Mouse (Mus musculus): ENCODE data around the gene 3110009E18Rik.
A peak's percentile ranks its signal among the peaks of the same experiment; 100 is the strongest.

Gene 3110009E18Rik

DNA sequence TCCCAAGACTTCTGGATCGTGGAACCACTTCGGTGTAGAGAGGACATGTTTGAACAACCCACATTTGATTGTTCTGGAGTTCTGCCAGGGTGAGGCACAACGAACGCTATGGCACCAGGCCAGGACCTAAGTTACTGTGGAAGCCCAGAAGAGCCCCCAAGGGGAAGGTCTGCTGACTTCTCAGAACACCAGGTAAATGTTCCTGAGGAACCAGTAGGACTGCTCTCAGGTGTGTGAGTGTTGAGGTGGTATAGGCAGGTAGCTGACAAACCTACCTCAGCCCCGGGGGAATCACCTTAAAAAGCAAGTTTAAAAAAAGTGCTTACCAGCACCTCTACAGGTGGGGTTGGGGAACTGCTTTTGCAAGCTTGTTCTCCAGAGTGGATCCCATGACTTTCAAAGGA lies 15.4 kb upstream of the 3110009E18Rik start:
- no peak for DNase-seq

- no peak for DNase-seq
Observed at GRCm38 (mm10) chr1:120109741-120110432, 11.1 kb upstream of the 3110009E18Rik start.

DNA sequence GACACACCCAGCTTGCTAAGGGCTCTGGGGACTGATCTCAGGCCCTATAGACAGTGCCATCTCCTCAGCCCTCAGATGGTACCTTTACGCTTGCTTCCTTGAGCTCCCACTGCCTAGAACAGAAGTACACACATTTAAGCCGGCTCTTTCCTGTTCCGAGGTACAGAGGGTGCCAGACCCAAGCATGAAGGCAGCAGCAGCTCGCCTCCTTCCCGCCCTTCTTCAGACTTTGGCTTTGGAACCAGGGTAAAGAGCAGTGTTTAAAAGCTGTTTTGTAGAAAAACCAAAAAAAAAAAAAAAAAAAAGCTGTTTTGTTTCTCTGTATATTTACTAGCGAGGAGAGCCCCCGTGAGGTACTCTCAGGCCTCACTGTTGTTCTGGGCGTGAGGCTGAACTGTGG lies 9.2 kb upstream of the 3110009E18Rik start:
- DNase-seq: no peak

DNA sequence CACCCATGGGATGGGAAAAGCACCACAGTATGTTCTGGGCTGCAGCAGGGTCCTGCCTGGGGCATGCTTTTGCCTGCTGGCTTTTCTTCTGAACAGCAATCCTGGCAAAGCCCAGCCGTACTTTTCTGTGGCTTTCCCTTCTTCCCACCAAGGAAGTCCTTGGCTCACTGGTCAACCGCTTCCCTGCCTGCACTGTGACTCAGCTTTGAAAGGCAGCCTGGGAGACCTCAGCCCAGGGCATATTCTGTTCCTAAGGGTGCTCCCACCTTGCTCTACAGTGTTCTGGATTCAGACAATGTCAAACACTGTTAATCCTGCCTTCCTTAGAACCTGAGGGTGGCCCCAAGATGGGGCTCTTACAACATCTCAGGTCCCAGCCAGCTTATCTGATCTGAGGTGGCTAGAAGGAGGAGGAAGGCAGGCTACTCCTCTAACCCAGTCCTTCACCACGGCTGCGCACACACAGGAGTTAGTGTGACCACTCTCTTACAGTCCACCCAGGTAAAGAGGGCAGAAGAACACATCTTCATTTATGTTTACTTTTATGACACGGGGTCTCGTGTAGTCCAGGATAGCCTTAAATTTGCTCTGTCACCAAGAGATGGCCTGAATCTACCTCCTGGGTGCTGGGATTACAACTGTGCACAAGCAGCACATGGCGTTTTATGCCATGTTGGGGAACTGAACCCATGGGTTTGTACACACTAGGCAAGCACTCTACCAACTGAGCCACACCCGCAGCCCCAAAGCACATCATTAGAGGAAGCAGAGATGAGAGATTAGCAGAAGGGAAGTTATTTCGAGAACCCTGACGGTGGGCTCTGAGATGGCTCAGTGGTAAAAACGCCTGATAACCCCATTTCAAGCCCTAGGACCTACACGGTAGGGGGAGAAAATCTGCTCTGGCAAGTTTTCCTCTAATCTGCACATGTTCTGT lies 8.5 kb upstream of the 3110009E18Rik start:
- DNase-seq: no peak

- DNase-seq: peak; percentile 81
Observed at GRCm38 (mm10) chr1:120115671-120116081, 5.3 kb upstream of the 3110009E18Rik start.

GRCm38 (mm10) chr1:120116106-120116505 lies 4.9 kb upstream of the 3110009E18Rik start:
- no peak for DNase-seq

DNA sequence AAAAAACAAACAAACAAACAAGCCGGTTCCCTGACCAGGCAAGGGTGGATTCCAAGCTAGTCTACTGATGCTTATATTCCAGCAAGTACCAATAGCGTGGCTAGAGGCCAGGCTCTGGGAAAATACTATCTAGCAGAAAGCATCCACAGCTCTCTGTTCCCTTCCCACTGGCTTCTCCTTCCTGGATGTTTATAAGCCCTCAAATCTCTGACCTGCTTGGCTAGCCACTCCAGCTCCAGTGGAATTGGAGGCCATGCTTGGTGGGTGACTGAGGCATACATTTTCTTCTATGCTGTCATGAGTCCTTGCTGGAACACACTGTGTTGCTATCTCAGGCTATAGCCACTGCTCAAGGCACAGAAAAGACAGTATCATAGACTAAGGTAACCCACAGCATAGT lies 2.1 kb upstream of the 3110009E18Rik start:
- DNase-seq: no peak

DNA sequence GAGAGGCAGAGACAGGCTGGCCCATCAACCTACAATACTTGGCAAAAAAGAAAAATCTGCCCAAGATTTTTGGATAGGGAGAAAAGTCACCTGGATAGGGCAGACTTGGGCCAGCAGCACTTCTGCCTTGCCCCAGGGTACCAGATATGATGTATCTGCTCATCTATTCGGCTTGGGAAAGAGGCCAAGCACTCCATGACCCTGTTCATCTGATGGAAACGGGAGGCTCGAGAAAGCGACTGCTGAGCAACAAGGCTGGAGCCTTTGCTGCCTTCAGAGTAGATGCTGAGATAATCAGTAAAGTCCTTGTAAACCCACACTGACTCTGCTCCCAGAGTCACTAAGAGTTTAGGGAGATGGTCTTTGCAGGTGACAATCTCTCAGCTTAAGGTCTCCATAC lies 1.6 kb upstream of the 3110009E18Rik start:
- DNase-seq: no peak

DNA sequence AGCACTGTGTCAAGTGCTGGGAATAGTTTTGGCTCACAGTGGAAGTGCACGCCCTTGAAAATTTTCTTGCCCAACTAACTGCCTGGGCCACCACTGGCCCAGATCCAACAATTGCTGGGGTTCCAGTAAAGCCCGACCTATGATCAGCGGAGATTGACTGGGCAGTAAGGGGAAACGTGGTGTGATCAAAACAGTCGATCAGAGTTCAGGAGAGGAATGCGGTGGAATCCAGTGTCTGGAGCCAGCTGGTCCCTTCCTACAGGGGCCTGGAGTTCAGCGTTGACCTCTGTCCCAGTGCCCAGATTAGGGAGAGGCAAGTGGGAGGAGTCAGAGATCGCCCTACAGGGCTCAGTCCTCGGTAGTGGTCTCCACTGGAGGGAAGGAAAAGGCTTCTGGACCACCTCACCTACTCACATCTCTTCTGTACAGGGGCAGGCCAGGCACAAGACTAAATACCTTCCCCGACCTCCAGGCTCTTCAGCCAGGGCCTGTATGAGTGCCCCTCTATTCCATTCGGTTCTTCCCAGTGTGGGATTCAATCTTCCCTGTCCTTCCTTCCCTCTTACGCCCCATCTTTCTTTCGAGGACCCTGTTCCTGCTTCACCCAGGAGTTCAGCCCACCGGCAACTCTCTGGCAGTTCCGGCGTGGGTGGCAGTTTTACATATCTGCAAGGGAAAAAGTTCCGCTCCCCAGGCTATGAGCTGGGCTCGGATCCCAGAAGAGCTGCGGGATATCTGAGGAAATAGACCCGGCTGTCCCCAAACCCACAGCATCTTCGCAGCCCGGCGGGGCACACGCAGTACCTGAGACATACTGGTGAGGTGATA lies 632 bp upstream of the 3110009E18Rik start:
- DNase-seq: peak; percentile 66

GRCm38 (mm10) chr1:120121930-120122530 lies 1.0 kb downstream of the 3110009E18Rik start:
- no peak for DNase-seq

- no peak for DNase-seq
Observed at GRCm38 (mm10) chr1:120122634-120123383, 1.8 kb downstream of the 3110009E18Rik start.

DNA sequence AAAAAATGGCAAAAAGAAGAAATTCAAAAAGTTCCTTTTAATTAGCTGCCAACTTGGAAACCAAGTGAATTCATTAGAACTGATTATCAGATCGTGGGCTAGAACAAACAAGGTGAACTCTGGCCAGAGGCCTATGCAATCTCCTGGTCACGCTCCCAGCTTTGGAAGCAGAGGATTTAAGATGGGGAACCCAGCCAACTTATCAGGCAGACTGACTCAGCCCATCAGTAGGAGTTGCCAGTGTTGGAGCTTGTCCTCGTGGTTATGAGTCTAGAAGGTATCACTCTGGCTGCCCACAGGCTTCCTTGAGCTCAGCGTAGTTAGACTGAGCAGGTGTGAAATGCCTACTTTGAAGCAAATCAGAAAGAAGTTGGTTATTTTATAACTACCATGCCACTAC lies 3.9 kb downstream of the 3110009E18Rik start:
- DNase-seq: no peak

GRCm38 (mm10) chr1:120125471-120125870 lies 4.5 kb downstream of the 3110009E18Rik start:
- DNase-seq: no peak

DNA sequence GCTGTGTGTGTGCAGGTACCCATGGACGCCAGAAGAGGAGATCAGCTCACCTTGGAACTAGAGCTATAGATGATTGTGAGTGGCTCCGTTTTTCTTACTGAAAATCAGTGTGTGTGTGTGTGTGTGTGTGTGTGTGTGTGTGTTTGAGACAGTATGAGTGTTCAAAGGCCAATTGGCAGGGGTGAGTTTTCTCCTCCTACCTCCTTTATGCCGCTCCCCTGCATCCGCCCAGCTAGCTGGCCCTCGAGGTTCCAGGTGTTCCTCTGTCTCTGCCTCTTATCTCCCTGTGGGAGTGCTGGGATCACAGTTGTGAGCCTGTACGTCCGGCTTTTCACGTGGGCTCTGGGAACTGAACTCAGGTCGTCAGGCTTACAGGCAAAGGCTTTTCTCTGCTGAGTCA lies 5.3 kb downstream of the 3110009E18Rik start:
- DNase-seq: no peak

- no peak for DNase-seq
Observed at GRCm38 (mm10) chr1:120132376-120132775, 11.4 kb downstream of the 3110009E18Rik start.

GRCm38 (mm10) chr1:120135934-120136786 lies 15.2 kb downstream of the 3110009E18Rik start:
- no peak for DNase-seq

GRCm38 (mm10) chr1:120138923-120139540 lies 18.0 kb downstream of the 3110009E18Rik start:
- DNase-seq: no peak

DNA sequence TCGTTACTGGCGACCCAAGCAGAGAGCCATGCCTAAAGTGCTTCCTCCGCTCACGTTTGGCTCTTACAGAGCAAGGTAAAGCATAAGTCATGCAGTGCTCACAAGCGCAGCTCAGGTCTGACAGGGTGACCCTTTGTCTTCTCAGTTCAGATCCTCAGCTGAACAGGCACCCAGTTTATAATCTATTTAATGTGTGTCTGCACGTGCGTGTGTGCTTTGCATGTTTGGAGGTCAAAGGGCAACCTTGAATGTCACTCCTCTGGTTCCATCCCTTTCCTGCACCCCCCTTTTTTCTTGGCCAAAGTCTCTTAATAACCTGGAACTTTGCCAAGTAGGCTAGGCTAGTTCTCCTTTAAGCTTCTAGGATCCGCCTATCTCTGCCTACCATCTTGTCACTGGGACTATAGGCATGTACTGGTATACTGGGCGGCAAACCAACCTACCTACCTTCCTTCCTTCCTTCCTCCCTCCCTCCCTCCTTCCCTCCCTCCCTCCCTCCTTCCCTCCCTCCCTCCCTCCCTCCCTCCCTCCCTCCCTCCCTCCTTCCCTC lies 19.2 kb downstream of the 3110009E18Rik start:
- peak; percentile 31 for DNase-seq

DNA sequence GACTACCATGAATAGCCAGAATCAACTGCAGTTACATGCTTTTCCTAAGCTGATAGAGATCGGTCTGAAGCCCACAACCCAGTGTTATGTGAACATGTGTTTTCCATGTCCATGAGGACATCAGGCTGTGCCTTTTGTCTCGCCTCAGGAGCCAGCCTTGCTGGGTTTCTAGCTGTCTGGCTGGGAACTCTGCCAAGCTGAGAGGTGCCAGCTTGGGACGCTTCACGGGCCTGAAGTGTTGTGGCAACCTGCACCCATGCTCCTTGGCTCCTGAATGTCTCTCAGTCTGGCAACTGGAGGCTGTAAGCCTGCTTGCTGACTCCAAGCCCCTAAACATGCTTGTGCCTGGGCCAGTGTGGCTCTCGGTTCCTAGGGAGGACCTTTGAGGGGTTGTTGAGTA lies 21.6 kb downstream of the 3110009E18Rik start:
- no peak for DNase-seq

Measured in retina, postnatal 1 day (tissue).